Mouse (Mus musculus) erythroblast, embryonic 14.5 days (primary cell): ENCODE measurements around the gene Usp36.

ENCODE experiments used
- GATA1 ChIP-seq: IDR thresholded peaks from 2 replicates; pipeline ENCODE4 v1.6.1; 2012; ENCODE audit warnings: low read length, inconsistent platforms, mixed read lengths
- TAL1 ChIP-seq: IDR thresholded peaks from 3 replicates; pipeline ENCODE4 v1.6.1; 2012; ENCODE audit warnings: low read length, inconsistent platforms, mixed read lengths

DNA sequence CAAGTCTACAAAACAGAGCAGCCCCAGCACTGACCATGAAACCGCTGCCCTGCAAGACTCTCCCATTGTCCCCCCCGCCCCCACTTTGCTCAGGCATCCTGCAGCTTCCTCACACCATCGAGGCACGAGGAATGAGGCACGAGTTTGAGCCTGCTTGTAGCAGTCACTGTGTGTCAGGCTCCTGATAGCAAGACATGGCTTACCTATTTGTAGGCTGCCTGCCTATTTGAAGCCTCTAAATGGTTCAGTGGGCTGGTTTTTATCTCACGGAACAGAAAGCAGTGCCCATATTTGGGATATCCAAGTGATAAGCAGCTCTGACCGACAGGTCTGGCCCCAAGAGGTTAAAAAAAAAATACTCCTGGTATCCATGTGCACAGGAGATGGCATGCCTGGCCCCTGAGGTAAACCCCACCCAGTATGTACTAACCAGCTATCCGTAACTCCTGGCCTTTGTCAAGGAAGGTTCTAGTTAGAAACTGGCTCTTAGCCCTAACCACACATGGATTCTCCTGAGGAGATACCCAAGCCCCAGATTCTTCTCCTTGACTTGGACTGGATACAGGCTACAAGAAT lies 26.3 kb upstream of the Usp36 start:
- TF ChIP-seq TAL1 (no peak), GATA1 (no peak)
